Mouse (Mus musculus): ENCODE measurements around the gene Scn1b. TPM values are rescaled to one million over a fixed set of nuclear protein-coding genes. Genes with fewer than 3 reads are reported as not detected.
A peak's percentile ranks its signal among the peaks of the same experiment; 100 is the strongest.

Gene Scn1b
- polyA plus RNA-seq, 1 experiment from 2014 or later, result 7.8 TPM

DNA sequence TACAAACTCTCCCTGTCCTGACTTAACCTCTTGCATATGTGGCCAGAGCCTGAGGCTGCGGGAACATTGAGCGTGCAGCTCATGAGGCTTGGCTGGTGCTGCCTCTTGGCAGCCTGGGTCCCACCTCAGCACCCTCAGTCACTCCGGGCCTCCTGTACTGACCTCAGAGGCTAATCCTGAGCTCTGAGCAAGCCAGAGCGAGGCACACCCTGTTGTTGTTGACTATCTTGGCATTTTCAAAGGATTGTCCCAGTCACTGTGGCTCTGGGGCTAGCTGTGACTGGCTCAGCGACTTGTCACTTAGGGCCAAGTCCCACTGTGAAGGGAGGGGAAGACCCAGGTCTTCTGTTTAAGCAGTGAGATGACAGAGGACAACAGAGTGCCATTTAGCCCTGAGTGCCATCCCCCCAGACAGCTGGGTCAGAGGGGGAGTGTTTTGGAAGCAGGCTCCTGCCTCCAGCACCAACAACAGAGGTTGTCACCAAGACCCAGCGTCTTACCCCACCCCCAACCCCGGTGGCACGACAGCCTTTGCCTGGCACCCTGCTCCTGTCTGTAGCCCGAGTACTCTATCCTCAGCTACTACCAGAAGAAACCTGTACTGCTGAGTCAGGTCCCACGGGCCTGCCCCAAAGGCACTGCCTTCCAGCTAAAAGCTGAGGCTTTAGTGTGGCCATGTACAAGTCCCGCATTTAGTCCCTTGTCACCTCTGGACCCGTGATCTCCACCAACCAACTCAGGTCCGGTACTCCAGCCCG lies 43.8 kb downstream of the Scn1b start:
- Histone ChIP-seq H3K27me3 (no peaks in the 10 kb centered on the region), H3K4me2 (replicated peaks) (no peak overlapping the region), H3K9me3 (replicated peaks) (no peaks in the 10 kb centered on the region), H3K27ac (replicated peaks) (peak overlapping the region; percentile 60; the same call in 1 of the 2 replicates), H3K9ac (no peak overlapping the region), H3K4me3 (replicated peaks) (no peak overlapping the region), H3K4me1 (peaks cover 26% of the 10 kb centered on the region), H3K36me3 (no peaks in the 10 kb centered on the region)
- peak; percentile 46; the same call in 1 of the 2 replicates for ATAC-seq (ENCODE audit: insufficient number of reproducible peaks, low FRiP score, low TSS enrichment, low read depth)
- 44% methylated on average over 14 of the region's 14 CpGs for WGBS

DNA sequence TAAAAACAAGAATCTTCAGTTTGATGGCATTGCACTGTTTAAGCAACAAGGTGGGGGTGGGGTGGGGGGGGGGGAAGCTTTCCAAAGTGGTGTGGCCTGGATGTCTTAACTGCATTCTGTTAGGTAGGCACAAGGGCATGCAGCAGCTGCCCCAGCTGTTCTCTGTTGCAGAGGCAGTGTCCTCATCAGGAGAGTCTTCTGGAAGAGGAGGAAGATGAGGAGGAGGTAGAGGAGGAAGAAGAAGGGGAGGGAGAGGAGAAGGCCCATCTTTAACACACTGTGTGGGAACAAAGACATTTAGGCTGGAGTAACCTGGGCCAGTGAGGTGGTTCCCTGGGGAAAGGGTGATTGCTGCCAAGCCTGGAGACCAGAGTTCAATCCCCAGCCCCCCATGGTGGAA lies 44.7 kb downstream of the Scn1b start:
- H3K4me3 ChIP-seq (replicated peaks), result no peak overlapping the region
- no peak overlapping the region for H3K9ac ChIP-seq
- H3K27ac ChIP-seq (replicated peaks), result no peak overlapping the region
- H3K27me3 ChIP-seq, result no peaks in the 10 kb centered on the region
- ATAC-seq (ENCODE audit: insufficient number of reproducible peaks, low FRiP score, low TSS enrichment, low read depth), result no peak
- H3K4me1 ChIP-seq, result peaks cover 35% of the 10 kb centered on the region
- H3K36me3 ChIP-seq, result no peaks in the 10 kb centered on the region
- no peaks in the 10 kb centered on the region for H3K9me3 ChIP-seq (replicated peaks)
- no peak overlapping the region for H3K4me2 ChIP-seq (replicated peaks)

GRCm38 (mm10) chr7:31081106-31081505 lies 45.7 kb downstream of the Scn1b start:
- no peak overlapping the region for H3K9ac ChIP-seq
- peaks cover 41% of the 10 kb centered on the region for H3K4me1 ChIP-seq
- no peak for ATAC-seq (ENCODE audit: insufficient number of reproducible peaks, low FRiP score, low TSS enrichment, low read depth)
- H3K9me3 ChIP-seq (replicated peaks), result no peaks in the 10 kb centered on the region
- no peak overlapping the region for H3K27ac ChIP-seq (replicated peaks)
- 26% methylated on average over 1 of the region's 1 CpGs for WGBS
- H3K4me2 ChIP-seq (replicated peaks), result no peak overlapping the region
- no peaks in the 10 kb centered on the region for H3K27me3 ChIP-seq
- no peak overlapping the region for H3K4me3 ChIP-seq (replicated peaks)
- no peaks in the 10 kb centered on the region for H3K36me3 ChIP-seq

GRCm38 (mm10) chr7:31080611-31081010 lies 46.2 kb downstream of the Scn1b start:
- no peak for ATAC-seq (ENCODE audit: insufficient number of reproducible peaks, low FRiP score, low TSS enrichment, low read depth)
- H3K9ac ChIP-seq, result no peak overlapping the region
- 27% methylated on average over 3 of the region's 3 CpGs for WGBS

GRCm38 (mm10) chr7:31079670-31080069 lies 47.1 kb downstream of the Scn1b start:
- ATAC-seq (ENCODE audit: insufficient number of reproducible peaks, low FRiP score, low TSS enrichment, low read depth), result no peak
- WGBS, result 90% methylated on average over 8 of the region's 8 CpGs

More at GRCm38 (mm10) chr7:31080611-31081010, 46.2 kb downstream of the Scn1b start:
- Histone ChIP-seq H3K4me2 (replicated peaks) (no peak overlapping the region), H3K36me3 (no peaks in the 10 kb centered on the region), H3K9me3 (replicated peaks) (no peaks in the 10 kb centered on the region), H3K4me3 (replicated peaks) (no peak overlapping the region), H3K27me3 (no peaks in the 10 kb centered on the region), H3K4me1 (peaks cover 41% of the 10 kb centered on the region), H3K27ac (replicated peaks) (no peak overlapping the region)

GRCm38 (mm10) chr7:31077885-31078445 lies 48.8 kb downstream of the Scn1b start:
- Histone ChIP-seq H3K9me3 (replicated peaks) (no peaks in the 10 kb centered on the region), H3K36me3 (no peaks in the 10 kb centered on the region), H3K4me3 (replicated peaks) (no peak overlapping the region), H3K27me3 (no peaks in the 10 kb centered on the region), H3K4me2 (replicated peaks) (no peak overlapping the region), H3K27ac (replicated peaks) (no peak overlapping the region), H3K9ac (no peak overlapping the region), H3K4me1 (peaks cover 26% of the 10 kb centered on the region)
- 0 out of 2 replicates have a peak, but pooled peaks have one; percentile 20 for ATAC-seq (ENCODE audit: insufficient number of reproducible peaks, low FRiP score, low TSS enrichment, low read depth)
- 37% methylated on average over 5 of the region's 5 CpGs for WGBS

More at GRCm38 (mm10) chr7:31079670-31080069, 47.1 kb downstream of the Scn1b start:
- Histone ChIP-seq H3K4me1 (peaks cover 34% of the 10 kb centered on the region), H3K27ac (replicated peaks) (no peak overlapping the region), H3K36me3 (no peaks in the 10 kb centered on the region), H3K27me3 (no peaks in the 10 kb centered on the region), H3K9me3 (replicated peaks) (no peaks in the 10 kb centered on the region), H3K9ac (no peak overlapping the region), H3K4me2 (replicated peaks) (no peak overlapping the region), H3K4me3 (replicated peaks) (no peak overlapping the region)

DNA sequence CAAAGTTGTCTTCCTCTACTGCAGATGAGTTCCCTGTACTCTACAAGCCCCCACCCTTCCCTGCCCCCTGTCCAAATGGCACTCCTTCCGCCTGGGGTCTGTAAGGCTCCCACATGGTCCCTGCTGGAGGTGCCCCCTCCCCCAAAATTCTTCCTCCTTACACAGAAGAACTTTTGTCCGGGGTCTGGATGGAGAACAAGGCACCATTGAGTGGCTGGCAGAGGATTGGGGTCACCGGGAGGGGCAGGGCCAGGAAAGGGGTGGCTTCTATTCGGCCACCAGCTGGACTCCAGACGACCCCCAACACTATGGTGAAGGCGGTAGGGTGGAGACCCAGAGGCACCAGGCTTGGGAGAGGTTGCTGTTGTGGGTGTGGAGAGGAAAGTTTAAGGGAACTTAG lies 49.3 kb downstream of the Scn1b start:
- H3K4me1 ChIP-seq, result peaks cover 23% of the 10 kb centered on the region
- no peaks in the 10 kb centered on the region for H3K36me3 ChIP-seq
- no peak overlapping the region for H3K4me3 ChIP-seq (replicated peaks)
- no peak overlapping the region for H3K4me2 ChIP-seq (replicated peaks)
- H3K9ac ChIP-seq, result no peak overlapping the region
- H3K27ac ChIP-seq (replicated peaks), result no peak overlapping the region
- ATAC-seq (ENCODE audit: insufficient number of reproducible peaks, low FRiP score, low TSS enrichment, low read depth), result no peak
- no peaks in the 10 kb centered on the region for H3K9me3 ChIP-seq (replicated peaks)
- no peaks in the 10 kb centered on the region for H3K27me3 ChIP-seq
- WGBS, result 29% methylated on average over 6 of the region's 6 CpGs

DNA sequence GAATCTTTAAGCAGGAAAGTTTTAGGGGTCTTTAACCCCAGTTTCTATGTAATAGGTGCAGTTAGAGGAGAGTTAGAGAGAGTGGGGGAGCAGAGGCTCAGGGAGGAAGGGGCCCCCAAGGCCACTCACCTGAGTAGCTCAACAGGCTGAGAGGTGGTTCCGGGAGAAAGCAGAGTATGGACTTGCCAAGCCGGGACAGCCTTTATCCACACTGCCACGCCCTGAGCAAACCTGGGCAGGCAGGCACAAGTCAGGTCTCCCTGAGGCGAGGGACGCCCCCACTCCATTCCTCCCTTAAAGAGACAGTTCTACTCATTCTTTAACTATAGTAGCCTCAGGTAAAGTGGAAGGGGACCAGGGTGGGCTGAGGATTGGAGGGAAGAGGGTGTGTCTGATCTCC lies 50.3 kb downstream of the Scn1b start, which contains the start of gene Fxyd3:
Gene Fxyd3 (minus strand): TSS at position 213 of the 400 bp plus-strand sequence.
- no peak within 1 kb of the TSS for H3K9ac ChIP-seq
- H3K27me3 ChIP-seq, result no peaks in the 10 kb centered on the region
- peak within 1 kb of the TSS; percentile 25 for H3K4me3 ChIP-seq (replicated peaks)
- 24% methylated on average over 5 of the region's 5 CpGs for WGBS
- peak within 1 kb of the TSS; percentile 35 for H3K4me2 ChIP-seq (replicated peaks)
- no peaks in the 10 kb centered on the region for H3K9me3 ChIP-seq (replicated peaks)
- peaks cover 26% of the 10 kb centered on the region for H3K4me1 ChIP-seq
- no peaks in the 10 kb centered on the region for H3K36me3 ChIP-seq
- 0 out of 2 replicates have a peak, but pooled peaks have one; percentile 17 for ATAC-seq (ENCODE audit: insufficient number of reproducible peaks, low FRiP score, low TSS enrichment, low read depth)
- peak within 1 kb of the TSS; percentile 59 for H3K27ac ChIP-seq (replicated peaks)

- H3K4me2 ChIP-seq (replicated peaks), result no peak overlapping the region
- H3K4me3 ChIP-seq (replicated peaks), result no peak overlapping the region
- ATAC-seq (ENCODE audit: insufficient number of reproducible peaks, low FRiP score, low TSS enrichment, low read depth), result no peak
- 67% methylated on average over 5 of the region's 5 CpGs for WGBS
- H3K9me3 ChIP-seq (replicated peaks), result no peaks in the 10 kb centered on the region
- H3K27ac ChIP-seq (replicated peaks), result no peak overlapping the region
- H3K36me3 ChIP-seq, result no peaks in the 10 kb centered on the region
- no peak overlapping the region for H3K9ac ChIP-seq
- H3K27me3 ChIP-seq, result no peaks in the 10 kb centered on the region
- H3K4me1 ChIP-seq, result peaks cover 26% of the 10 kb centered on the region
Observed at GRCm38 (mm10) chr7:31074713-31075069, 52.1 kb downstream of the Scn1b start.

DNA sequence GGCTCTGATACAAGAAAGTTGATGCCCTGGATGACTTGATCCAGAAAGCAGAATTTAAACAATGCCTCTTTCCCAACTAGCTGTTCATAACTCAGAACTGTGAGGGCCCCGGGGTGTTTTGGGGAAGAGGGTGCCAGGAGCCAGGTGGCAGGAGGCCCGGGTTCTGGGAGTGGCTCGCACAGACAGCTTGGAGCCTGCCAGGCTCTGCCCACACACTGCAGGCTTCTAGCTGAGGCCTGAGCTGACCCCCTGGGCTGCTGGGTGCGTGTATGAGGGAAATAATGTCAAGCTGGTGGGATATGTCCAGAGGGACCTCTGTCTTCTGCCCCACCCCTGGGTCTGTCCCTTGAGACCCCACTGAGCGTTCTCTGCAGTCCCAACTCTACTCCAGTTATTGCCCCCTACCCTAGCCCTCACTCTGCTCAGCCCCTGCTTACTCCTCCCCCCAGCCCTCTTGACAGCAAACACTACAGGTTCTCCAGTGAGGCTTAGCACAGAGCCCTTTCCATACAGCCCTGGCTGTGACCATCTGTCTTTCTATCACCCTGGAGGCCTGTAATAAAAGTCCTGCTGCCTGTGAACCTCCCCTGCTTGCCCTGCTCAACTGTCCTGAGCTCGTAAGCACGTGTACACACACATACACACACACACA lies 52.6 kb downstream of the Scn1b start:
- Histone ChIP-seq H3K4me2 (replicated peaks) (no peak overlapping the region), H3K36me3 (no peaks in the 10 kb centered on the region), H3K4me3 (replicated peaks) (no peak overlapping the region), H3K4me1 (peaks cover 26% of the 10 kb centered on the region), H3K27me3 (no peaks in the 10 kb centered on the region), H3K27ac (replicated peaks) (no peak overlapping the region), H3K9ac (no peak overlapping the region), H3K9me3 (replicated peaks) (no peaks in the 10 kb centered on the region)
- no peak for ATAC-seq (ENCODE audit: insufficient number of reproducible peaks, low FRiP score, low TSS enrichment, low read depth)
- WGBS, result 57% methylated on average over 7 of the region's 7 CpGs

GRCm38 (mm10) chr7:31073546-31073945 lies 53.3 kb downstream of the Scn1b start:
- H3K9ac ChIP-seq, result no peak overlapping the region
- H3K27ac ChIP-seq (replicated peaks), result no peak overlapping the region
- peaks cover 26% of the 10 kb centered on the region for H3K4me1 ChIP-seq
- H3K4me2 ChIP-seq (replicated peaks), result no peak overlapping the region
- no peak for ATAC-seq (ENCODE audit: insufficient number of reproducible peaks, low FRiP score, low TSS enrichment, low read depth)
- no peak overlapping the region for H3K4me3 ChIP-seq (replicated peaks)
- H3K9me3 ChIP-seq (replicated peaks), result no peaks in the 10 kb centered on the region
- H3K36me3 ChIP-seq, result no peaks in the 10 kb centered on the region
- no peaks in the 10 kb centered on the region for H3K27me3 ChIP-seq

All from embryonic facial prominence, embryonic 15.5 days (tissue).